Mouse (Mus musculus): Measurements from ENCODE around the gene Tmem205.

DNA sequence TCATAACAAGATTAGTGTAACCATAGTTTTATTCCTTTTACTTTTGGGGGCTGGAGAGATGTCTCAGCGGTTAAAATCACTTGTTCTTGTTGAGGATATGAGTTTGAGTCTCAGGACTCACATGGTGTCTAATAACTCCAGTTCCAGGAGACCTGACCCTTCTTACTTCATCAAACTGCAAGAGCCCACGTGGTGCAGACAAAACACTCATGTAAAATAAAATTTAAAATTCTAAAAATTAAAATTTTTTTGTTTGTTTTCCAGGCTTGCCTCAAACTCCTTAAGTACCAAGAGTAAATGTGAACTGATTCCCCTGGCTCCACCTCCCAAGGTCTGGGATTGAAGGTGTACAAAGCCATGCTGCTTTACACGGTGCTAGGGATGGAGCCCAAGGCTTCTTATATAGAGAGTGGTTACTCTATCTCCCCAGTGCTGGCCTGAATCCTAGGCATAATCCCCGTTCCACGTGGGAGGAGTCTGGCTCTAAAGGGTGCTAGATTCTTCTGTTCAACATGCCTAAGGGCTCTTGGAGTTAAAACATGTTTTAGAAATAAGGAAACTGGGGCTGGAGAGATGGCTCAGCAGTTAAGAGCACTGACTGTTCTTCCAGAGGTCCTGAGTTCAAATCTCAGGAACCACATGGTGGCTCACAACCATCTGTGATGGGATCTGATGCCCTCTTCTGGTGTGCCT lies 8.5 kb downstream of the Tmem205 start:
- TF ChIP-seq CTCF (IDR thresholded peaks at IDR 0.05) (no peak), EP300 (IDR thresholded peaks at IDR 0.05; ENCODE audit: insufficient read depth, low read depth, low read length) (no peak)
